Mouse (Mus musculus): ENCODE results near the gene March5.
"Not testable (repeated sequence)": the region's sequence is repeated elsewhere in the genome, so short reads cannot be mapped to it uniquely, and the experiment has no call there.

Gene March5

DNA sequence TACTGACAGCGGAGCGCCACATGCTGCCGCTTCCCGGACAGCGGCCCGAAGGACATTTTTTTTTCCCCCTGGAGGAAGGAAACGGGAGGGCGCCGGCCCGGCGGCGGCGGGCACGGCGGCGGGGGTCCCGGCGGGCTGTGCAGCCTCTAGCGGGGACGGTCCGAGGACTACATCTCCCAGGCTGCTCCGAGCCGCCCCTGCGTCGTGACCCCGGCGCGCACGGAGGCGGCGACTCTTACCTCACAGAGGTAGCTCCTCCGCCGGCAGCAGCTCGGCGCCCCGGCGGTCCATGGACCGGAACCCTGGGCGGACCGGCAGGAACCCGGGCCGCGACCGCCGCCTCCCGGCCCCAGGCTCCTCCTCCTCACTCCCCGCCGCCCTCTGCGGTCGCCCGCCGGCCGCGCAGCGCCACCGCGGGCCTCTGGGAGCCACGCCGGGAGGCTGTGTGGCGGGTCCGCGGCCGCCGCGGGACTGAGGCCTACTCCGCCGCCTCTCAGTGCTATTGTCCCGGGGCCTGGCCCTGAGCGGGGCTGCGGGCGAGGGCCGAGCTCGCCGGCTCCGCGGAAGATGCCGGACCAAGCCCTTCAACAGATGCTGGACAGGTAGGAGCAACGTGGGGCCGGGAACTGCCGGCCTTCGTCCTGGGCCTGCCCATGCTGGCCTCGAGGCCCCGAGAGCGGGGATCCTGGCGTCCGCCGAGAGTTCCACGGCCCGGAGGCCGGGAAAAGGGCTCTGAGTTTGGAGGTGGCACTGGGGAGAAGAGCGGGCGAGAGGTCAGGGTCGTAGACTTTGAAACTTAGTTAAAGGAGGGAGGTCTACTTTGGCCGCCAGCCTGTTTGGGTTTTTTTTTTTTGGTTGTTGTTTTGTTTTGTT lies at the start of gene March5:
Gene March5, plus strand, starts transcription at position 241 of the 873 bp plus-strand sequence.
- peak; percentile 92 to 94 for DNase-seq

DNA sequence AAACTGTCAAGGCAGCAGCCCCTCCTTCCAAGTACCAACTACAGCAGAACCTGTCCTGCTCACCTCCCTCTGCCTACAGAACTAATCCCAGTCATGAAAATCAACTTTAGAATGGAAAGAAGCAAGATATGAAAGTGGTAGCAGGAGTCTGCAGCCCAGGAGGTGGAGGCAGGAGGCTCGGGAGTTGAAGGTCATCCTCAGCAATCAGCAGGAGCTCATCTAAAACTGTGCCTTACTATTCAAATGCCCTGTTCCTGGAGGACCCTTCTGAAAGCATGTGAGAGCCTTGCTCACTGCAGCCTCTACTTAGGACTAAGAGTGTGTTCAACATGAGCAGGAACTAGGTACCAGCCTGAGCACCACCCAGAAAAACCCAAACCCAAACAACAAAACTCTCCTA lies 35.2 kb upstream of the March5 start:
- no peak for DNase-seq

DNA sequence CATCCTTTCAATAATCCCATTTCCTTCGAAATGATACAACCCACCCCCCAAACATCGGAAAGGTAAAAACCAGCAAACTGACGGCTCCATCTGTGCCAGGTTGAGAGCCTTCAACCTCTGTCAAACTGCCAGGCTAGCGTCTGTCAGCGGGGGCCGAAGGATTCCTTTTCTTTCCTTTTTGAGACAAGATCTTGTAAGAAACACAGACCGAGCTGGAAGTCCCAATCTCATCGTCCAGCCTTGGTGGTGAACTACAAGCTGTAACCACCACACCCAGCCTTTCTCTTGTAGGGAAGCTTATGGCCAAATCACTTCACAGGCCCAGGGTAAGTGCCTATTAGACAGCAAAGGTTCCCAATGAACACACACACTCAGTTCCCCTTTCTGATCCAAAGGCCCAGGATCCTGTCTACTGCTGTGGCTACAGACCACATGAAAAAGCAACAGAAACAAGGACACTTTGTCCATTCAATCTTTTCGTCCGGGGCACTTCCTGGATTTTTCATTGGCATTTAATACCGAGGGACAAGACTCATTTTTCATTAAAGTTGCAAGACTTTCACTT lies 34.7 kb upstream of the March5 start:
- DNase-seq = peak; percentile 47 to 53

DNA sequence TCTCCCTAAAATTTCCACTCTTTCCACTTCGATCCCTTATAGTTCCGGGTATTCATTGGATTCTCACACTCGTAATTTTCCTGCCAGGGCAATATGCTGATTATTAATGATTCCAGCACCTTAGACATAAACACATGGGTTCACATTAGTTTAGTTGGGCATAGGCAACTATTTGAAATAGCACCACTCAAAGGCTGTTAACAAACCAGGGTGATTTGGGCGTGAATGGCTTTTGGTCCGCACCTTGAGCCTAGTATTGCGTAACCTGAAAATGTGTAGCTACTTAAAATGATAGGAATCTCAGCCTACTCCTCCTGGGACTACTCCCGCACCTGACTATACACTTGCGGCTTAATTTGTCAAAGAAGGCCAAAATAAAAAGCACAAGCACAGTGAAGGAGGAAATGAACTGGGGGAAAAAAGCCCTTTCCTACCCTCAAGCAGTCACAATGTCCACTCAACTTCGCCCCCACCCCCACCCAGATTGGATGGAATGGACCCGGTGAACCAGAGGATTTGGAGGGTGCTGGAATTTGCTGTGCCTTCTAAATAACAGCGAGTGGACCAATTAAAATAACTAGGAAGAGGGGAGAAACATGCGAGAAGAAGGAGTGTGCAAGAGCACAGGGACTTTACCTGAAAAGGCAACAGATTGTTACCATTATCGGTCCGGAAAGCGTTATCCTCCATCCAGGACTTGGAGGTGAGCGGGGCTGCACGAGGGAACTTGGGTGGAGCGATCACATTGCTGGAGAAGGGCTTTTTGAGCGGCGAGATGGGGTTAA lies 33.8 kb upstream of the March5 start:
- peak in 1 of 2 experiments; percentile 12 for DNase-seq

GRCm38 (mm10) chr19:37174116-37174715 lies 33.1 kb upstream of the March5 start:
- peak; percentile 82 to 83 for DNase-seq

DNA sequence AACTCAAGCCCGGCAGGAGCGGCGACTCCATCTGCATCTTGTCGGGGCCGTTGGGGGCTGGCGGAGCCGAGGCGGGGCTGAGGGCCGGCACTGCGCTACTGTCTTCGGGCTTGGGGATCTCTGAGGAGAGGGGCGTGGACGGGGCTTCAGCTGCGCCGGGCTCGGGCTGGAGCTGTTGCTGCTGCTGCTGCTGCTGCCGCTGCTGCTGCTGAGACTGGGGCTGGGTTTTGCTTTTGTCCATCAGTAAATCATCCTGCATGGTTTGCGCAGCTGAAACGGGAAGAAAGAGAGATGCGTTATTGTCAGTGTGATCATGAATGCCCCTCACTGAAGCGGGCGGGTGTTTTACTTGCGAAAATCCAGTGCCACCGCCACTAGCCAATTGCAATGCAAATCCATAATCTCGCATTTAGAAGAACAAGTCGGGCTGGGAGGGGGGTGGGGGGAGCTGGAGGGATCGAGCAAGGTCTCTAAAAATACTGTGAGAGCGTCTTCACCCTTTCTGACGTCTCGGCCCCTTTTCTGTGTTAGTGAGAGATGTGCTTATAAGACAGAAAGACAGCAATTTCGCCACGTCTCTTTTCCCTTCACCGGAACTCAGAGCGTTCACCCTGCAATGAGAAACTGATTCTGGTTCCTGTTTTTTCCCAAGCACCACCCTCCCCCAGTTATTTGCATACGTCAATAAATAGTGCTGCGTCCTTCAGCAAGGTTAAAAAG lies 32.5 kb upstream of the March5 start:
- peak; percentile 74 to 75 for DNase-seq

GRCm38 (mm10) chr19:37175436-37175805 lies 31.9 kb upstream of the March5 start:
- DNase-seq = peak; percentile 54 to 70

DNA sequence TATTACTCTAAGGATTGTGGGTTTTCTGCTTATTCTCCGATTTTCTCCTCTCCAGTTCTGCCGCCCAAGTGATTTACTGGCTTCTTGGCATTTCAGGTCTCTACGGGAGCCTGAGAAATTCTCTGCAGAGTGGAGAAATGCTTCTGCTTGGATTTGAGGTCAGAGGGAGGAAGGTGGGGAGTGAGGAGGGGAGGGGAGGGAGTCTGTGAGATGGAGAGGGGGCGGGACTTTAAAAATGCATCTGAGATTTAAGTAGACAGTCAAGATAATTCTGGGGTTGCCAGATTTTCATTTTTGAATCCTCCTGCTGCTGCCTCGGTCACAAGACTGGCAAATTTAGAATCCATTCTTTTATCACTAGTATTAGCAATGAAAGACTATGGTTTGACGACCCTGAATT lies 31.4 kb upstream of the March5 start:
- peak; percentile 64 to 72 for DNase-seq

DNA sequence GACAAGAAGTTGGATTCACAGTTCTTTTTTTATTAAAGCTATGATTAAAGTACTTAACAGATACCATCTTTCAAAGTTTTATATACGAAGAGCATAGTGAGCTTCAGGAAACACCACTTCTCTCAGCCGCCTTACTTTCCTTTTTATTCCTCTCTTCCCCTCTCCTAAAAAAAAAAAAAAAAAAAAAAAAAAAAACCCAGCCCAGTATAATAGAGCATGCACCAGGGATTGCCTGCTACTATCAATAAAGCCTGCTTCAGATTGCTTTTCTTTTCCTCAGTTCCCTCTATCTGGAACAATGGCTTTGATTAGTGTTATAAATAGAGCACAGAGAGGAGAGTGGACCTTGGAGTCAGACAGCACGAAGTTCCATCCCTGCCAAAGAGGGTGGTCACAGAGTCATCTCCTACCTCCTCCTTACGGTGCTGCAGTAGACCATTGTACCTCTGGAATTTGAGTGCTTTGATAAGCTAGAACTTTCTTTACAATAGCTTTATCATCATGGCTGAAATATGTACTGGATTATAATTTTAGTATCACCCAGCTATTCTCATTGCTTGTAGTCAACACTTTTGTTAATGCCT lies 30.4 kb upstream of the March5 start:
- DNase-seq = peak; percentile 37 to 47

DNA sequence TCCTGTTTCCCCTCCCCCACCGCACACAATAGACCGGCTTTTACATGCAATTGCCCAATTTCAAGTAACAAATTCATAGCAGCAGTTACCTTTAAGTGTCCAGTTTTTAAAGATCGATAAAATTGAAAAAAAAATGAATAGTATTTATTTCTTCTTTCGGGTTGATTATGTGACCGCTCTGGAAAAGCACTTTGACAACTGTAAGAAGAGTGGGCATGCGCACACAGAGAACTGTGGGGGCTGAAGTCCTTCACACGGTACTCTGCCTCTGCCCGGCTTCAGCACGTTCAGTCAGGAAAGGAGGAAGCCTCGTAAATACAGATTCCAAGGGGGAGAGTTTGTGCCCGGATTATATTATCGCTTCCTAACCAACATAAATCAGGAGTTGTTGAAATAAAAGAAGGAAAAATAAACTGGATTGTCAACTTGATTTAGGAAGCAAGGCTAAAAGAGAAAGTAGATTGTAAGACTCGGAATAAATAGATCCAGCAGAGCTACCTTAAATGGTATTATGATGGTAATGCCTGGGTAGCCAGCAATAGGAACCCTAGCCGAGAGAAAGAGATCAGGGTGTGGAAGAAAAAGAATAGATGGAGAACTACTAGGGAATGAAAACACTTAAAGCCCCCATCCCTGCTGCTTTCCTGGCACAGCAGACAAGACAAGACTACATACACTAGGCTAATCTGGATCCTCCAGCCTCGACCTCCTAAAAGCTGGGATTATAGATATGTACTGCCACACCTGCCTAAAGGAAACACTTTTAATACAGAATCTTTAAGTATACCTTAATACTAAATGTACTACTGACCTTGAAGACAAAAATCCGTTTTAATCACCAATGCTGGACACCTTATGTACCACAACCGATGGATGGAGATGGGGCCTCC lies 29.3 kb upstream of the March5 start:
- peak; percentile 78 to 79 for DNase-seq

DNA sequence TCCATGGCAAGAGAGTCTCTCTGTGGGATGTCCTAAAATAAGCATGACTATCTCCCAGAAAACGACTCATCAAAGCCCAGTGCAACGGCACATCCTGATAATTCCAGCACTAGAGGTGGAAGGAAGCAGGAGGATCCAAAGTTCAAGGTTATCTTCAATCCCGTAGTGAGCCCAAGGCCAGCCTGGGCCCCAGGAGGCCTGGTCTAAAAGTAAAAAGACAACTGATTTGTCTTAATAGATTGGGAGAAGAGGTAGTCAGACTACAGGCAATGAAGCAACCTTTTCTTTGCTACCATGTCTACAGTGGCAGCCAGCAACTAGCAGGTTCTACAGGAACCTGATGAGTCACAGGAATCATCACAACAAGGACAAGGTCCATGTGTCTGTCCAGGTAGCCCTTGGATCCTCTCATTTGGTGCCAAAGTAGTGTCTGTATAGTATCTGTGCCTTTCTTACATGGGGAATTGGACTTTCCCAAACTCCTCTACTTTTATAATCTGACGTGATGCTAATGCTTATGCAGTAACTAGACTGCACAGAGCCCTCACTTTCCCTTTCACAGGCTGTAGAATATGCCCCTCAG lies 18.9 kb upstream of the March5 start:
- no peak for DNase-seq

DNA sequence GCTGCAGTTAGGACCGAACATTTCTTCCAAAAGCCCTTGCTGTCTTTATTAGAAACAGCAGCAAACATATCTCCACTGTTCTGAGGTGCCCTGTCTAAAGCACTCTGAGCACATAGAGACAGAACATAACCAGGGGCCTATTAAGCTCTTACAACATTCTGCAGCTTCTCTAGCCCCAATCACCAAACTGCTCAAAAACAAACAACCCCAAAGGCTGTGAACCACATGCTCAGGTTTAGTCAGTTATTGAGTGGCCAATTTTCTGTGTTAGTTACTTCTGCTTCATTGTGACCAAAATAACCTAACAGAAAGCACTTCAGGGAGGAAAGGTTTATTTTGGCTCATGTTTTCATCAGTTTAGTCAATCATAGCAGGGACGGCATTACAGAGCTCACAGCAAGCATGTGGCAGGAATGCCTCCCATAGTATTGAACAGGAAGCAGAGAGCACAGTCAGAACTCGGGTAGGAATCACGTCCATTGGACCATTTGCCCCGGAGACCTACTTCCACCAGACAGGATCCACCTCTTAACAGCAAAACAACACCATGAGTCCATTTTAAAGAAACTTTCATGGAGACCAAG lies 14.8 kb upstream of the March5 start:
- no peak for DNase-seq

DNA sequence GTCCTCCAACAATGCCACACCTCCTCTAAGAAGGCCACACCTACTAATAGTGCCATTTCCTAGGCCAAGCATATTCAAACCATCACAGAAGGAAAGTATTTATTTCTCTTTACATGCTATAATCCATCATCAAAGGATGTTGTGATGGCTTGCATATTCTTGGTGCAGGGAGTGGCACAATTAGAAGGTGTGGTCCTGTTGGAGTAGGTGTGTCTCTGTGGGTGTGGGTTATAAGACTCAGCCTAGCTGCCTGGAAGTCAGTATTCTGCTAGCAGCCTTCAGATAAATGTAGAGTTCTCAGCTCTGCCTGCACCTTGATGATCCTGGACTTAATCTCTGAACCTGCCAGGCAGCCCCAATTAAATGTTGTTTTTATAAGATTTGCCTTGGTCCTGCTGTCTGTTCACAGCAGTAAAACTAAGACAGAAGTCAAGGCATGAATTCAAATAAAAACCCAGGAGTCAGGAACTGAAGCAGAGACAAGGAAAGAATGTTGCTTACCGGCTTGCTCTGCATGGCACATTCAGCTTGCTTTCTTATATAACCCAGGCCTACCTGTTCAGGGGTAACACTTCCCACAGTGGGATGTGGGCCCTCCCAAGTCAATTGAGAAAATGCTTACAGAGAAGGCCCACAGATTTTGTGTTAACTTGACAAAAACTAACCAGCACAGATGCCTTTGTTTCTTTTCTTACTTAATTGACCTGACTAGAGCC lies 9.0 kb upstream of the March5 start:
- no peak for DNase-seq

GRCm38 (mm10) chr19:37199889-37200288 lies 7.5 kb upstream of the March5 start:
- no peak for DNase-seq

- DNase-seq = no peak
These were observed 4.0 kb upstream of the March5 start for GRCm38 (mm10) chr19:37203371-37203770.

- not testable (repeated sequence) for DNase-seq
These were observed 2.2 kb upstream of the March5 start for GRCm38 (mm10) chr19:37205155-37205554.

GRCm38 (mm10) chr19:37206641-37207302 lies 571 bp upstream of the March5 start:
- DNase-seq = peak in 1 of 2 experiments; percentile 63

DNA sequence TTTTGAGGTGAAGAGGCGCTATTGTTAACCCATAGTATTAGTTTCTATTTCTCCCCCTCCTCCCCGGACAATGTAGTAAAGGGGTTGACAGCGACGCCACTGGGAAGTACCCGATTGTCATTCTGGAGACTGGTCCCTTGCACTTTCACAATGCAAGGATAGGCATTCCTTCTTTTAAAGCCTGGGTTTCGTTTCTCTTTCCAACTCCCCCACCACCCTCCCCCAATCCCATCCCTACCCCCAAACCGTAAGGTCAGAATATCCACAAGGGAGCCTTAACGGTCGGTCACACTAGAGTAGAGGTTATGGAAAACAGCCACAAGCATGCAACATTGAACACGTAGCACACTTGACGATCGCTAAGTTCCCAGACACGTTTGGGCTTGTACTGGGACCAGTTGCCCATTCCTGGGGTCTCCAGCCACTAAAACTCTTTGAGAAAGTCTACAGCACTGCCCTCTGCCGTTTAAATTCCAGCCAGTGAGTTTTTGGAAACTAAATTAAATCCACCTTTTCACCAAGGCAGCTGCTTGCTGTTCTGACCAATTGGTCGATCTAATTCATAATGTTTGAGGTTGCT lies 923 bp downstream of the March5 start, which contains the start of gene Cpeb3:
Gene Cpeb3, minus strand, starts transcription at position 426 of the 580 bp plus-strand sequence.
- peak; percentile 63 to 64 for DNase-seq
